Mouse (Mus musculus) liver, embryonic 16.5 days (tissue): ENCODE results near the gene Nxt2. TPM values are rescaled to one million over a fixed set of nuclear protein-coding genes. Genes with fewer than 3 reads are reported as not detected.

Source experiments
- ATAC-seq: fragments of 200-750 bp; cut with Nextera tagmentation; 2 replicates; pipeline ENCODE4 v1.8.0; 2017; ENCODE audit warnings: low read depth, mild to moderate bottlenecking, moderate number of reproducible peaks, moderate library complexity
- H3K27ac ChIP-seq: fragments of 300-500 bp; sonication (generic); 2 replicates; pipeline ENCODE4 v1.5.1; 2014; ENCODE audit warnings: mild to moderate bottlenecking, low read length
- H3K27me3 ChIP-seq: fragments of 300-500 bp; sonication (generic); 2 replicates; pipeline ENCODE4 v1.6.1; 2014; ENCODE audit warnings: low read depth, low read length, mixed read lengths; ENCODE audit not compliant: control insufficient read depth, insufficient read depth
- H3K36me3 ChIP-seq: fragments of 300-500 bp; sonication (generic); 2 replicates; pipeline ENCODE4 v1.6.1; 2014; ENCODE audit warnings: mild to moderate bottlenecking; ENCODE audit not compliant: control insufficient read depth, insufficient read depth
- H3K4me1 ChIP-seq: fragments of 300-500 bp; sonication (generic); 2 replicates; pipeline ENCODE4 v1.6.1; 2014; ENCODE audit warnings: low read depth, low read length, mixed read lengths; ENCODE audit not compliant: control insufficient read depth
- H3K4me2 ChIP-seq: fragments of 300-500 bp; sonication (generic); 2 replicates; pipeline ENCODE4 v1.6.1; 2014; ENCODE audit warnings: low read depth, low read length, mixed read lengths
- H3K4me3 ChIP-seq: fragments of 300-500 bp; sonication (generic); 2 replicates; pipeline ENCODE4 v1.5.1; 2014; ENCODE audit warnings: low read depth, mild to moderate bottlenecking, low read length
- H3K9ac ChIP-seq: fragments of 300-500 bp; sonication (generic); 2 replicates; pipeline ENCODE4 v1.6.1; 2014; ENCODE audit warnings: low read depth, low read length
- H3K9me3 ChIP-seq: fragments of 300-500 bp; sonication (generic); replicated peaks from 2 replicates; pipeline ENCODE4 v1.6.1; 2016; ENCODE audit warnings: low read length; ENCODE audit not compliant: control insufficient read depth
- WGBS: fragments of 180-500 bp; shearing (Covaris S2); extraction: QIAGEN DNeasy Blood & Tissue Kit; methylation state at CpG from one replicate; pipeline ENCODE4 v1.1.7; 2014; ENCODE audit not compliant: insufficient replicate concordance; 5-methylcytosine and 5-hydroxymethylcytosine counted together
- polyA plus RNA-seq: library from polyadenylated mRNA; unstranded; fragments of >200 nt; fragmentation: Nextera tagmentation; extraction: Ambion mirVana; gene quantifications from 2 replicates; pipeline ENCODE4 v1.2.1, GENCODE M21; 2015

Gene Nxt2
- polyA plus RNA-seq, 1 experiment from 2014 or later, result 7.7 TPM

DNA sequence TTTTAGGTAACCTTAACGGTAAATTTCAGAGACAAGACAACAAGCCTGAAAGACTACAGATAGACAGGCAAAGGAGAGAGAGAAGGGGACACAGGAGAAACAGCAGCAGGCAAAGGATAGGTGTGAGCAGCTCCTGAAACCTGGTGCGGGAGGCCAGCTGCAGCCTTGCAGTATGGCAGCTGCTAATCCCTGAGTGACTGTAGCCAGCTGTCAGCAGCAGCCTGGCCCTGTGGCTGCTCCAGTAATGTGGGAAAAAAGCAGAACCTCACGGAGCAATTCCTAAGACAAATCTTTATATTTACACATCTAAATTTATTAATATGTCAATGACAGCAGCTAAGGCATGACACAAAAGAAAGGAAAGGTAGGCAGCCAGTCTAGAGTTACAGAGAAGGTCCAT, 50.0 kb downstream of the Nxt2 start:
- Histone ChIP-seq H3K9ac (no peak overlapping the region), H3K36me3 (no peaks in the 10 kb centered on the region), H3K27me3 (no peaks in the 10 kb centered on the region), H3K27ac (no peak overlapping the region), H3K4me3 (no peak overlapping the region), H3K9me3 (no peaks in the 10 kb centered on the region), H3K4me2 (no peak overlapping the region), H3K4me1 (no peaks in the 10 kb centered on the region)
- WGBS, result 52% methylated on average over 3 of the region's 3 CpGs
- no peak for ATAC-seq

DNA sequence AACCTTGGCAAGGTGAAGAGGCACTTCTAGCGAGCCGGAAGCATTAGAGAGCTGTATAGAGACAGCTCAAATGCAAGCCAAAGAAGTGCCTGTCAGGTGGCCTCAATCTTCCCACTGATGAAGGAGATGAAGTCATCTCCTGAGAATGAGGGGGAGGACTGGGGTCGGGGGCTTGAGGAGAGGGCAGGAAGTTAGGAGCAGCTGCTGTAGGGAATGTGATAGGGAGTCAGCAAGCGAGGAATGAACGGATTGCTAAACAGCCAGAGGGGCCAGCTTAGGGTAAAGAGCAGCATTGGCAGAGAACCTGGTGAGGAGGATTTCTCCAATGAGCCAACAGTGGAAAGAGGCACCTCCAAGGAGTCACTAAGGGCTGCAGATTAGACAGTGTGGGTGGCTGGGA, 59.3 kb downstream of the Nxt2 start:
- H3K27ac ChIP-seq, result no peak overlapping the region
- no peak overlapping the region for H3K4me3 ChIP-seq
- H3K4me2 ChIP-seq, result no peak overlapping the region
- 42% methylated on average over 5 of the region's 5 CpGs for WGBS
- H3K9me3 ChIP-seq, result no peaks in the 10 kb centered on the region
- no peaks in the 10 kb centered on the region for H3K4me1 ChIP-seq
- no peaks in the 10 kb centered on the region; the same call in 1 of the 2 replicates for H3K27me3 ChIP-seq
- no peak overlapping the region for H3K9ac ChIP-seq
- no peak for ATAC-seq
- no peaks in the 10 kb centered on the region for H3K36me3 ChIP-seq

Other genes starting within 250 kb of the Nxt2 start
- gene Gucy2f, start 29.8 kb upstream of the Nxt2 start, polyA plus RNA-seq, result not detected in 2 replicates
- gene Kcne1l, start 79.5 kb downstream of the Nxt2 start, polyA plus RNA-seq, result 0.58 and 1.2 TPM in 2 replicates
- 13.5 and 15.8 TPM in 2 replicates for gene Acsl4, start 163.8 kb downstream of the Nxt2 start, polyA plus RNA-seq